Mouse (Mus musculus): ENCODE results near the gene Gm14781.
"Not testable (repeated sequence)": the region's sequence is repeated elsewhere in the genome, so short reads cannot be mapped to it uniquely, and the experiment has no call there.

Gene Gm14781

GRCm38 (mm10) chrX:91631894-91632293 lies at the start of gene Gm14781:
Gm14781 (plus strand) TSS chrX:91632194.
- not testable (repeated sequence) for DNase-seq

- DNase-seq = not testable (repeated sequence)
Measured at GRCm38 (mm10) chrX:91654964-91655575, 23.1 kb downstream of the Gm14781 start.

Measured in right cerebral cortex, postnatal 14 days (tissue).